Mouse (Mus musculus) stomach, embryonic 16.5 days (tissue): ENCODE data around the gene Tor1a. TPM values are rescaled to one million over a fixed set of nuclear protein-coding genes. Genes with fewer than 3 reads are reported as not detected.

ENCODE experiments used
- ATAC-seq: fragments of 200-750 bp; cut with Nextera tagmentation; 2 replicates; pipeline ENCODE4 v1.8.0; 2017; ENCODE audit warnings: moderate number of reproducible peaks, moderate TSS enrichment; ENCODE audit not compliant: insufficient read depth, low FRiP score
- H3K27ac ChIP-seq: fragments of 300-500 bp; sonication (generic); 2 replicates; pipeline ENCODE4 v1.5.1; 2014; ENCODE audit warnings: low read length
- H3K27me3 ChIP-seq: fragments of 300-500 bp; sonication (generic); 2 replicates; pipeline ENCODE4 v1.6.1; 2014; ENCODE audit warnings: low read length, control low read depth, mixed read lengths; ENCODE audit not compliant: control insufficient read depth, insufficient read depth
- H3K36me3 ChIP-seq: fragments of 300-500 bp; sonication (generic); 2 replicates; pipeline ENCODE4 v1.6.1; 2014; ENCODE audit warnings: low read length; ENCODE audit not compliant: control insufficient read depth, insufficient read depth
- H3K4me1 ChIP-seq: fragments of 300-500 bp; sonication (generic); 2 replicates; pipeline ENCODE4 v1.6.1; 2014; ENCODE audit warnings: low read length, control low read depth, mixed read lengths; ENCODE audit not compliant: control insufficient read depth, insufficient read depth
- H3K4me2 ChIP-seq: fragments of 300-500 bp; sonication (generic); 2 replicates; pipeline ENCODE4 v1.6.1; 2014; ENCODE audit warnings: low read depth, low read length, mixed read lengths
- H3K4me3 ChIP-seq: fragments of 300-500 bp; sonication (generic); replicated peaks from 2 replicates; pipeline ENCODE4 v1.5.1; 2014; ENCODE audit warnings: mild to moderate bottlenecking, low read length
- H3K9ac ChIP-seq: fragments of 300-500 bp; sonication (generic); 2 replicates; pipeline ENCODE4 v1.6.1; 2014; ENCODE audit warnings: low read length
- H3K9me3 ChIP-seq: fragments of 300-500 bp; sonication (generic); replicated peaks from 2 replicates; pipeline ENCODE4 v1.6.1; 2016; ENCODE audit warnings: low read length, control low read depth; ENCODE audit not compliant: control insufficient read depth
- whole genome bisulfite sequencing: fragments of 180-500 bp; shearing (Covaris S2); extraction: QIAGEN DNeasy Blood & Tissue Kit; methylation state at CpG from one replicate; pipeline ENCODE4 v1.1.7; 2014; 5-methylcytosine and 5-hydroxymethylcytosine counted together
- polyA plus RNA-seq: library from polyadenylated mRNA; unstranded; fragments of >200 nt; fragmentation: Nextera tagmentation; extraction: Ambion mirVana; gene quantifications from 2 replicates; pipeline ENCODE4 v1.2.1, GENCODE M21; 2015

The Tor1a gene
- polyA plus RNA-seq, 1 experiment from 2014 or later, result 75.1 TPM

- Histone ChIP-seq H3K4me2 (no peak overlapping the region), H3K4me3 (no peak overlapping the region), H3K9ac (no peak overlapping the region), H3K27me3 (no peaks in the 10 kb centered on the region), H3K36me3 (no peaks in the 10 kb centered on the region), H3K27ac (no peak overlapping the region), H3K4me1 (0 out of 2 replicates have a peak, but pooled peaks cover 2% of the 10 kb centered on the region), H3K9me3 (no peaks in the 10 kb centered on the region)
- 90% methylated on average over 4 of the region's 4 CpGs for WGBS
- no peak for ATAC-seq
These were observed 27.1 kb upstream of the Tor1a start for GRCm38 (mm10) chr2:30994853-30995252.

- whole genome bisulfite sequencing, result 77% methylated on average over 9 of the region's 9 CpGs
- Histone ChIP-seq H3K4me1 (no peaks in the 10 kb centered on the region), H3K4me2 (no peak overlapping the region), H3K9ac (no peak overlapping the region), H3K4me3 (no peak overlapping the region), H3K9me3 (no peaks in the 10 kb centered on the region), H3K27me3 (no peaks in the 10 kb centered on the region), H3K27ac (no peak overlapping the region), H3K36me3 (no peaks in the 10 kb centered on the region)
- no peak for ATAC-seq
These were observed 22.5 kb upstream of the Tor1a start for GRCm38 (mm10) chr2:30990221-30990620.

DNA sequence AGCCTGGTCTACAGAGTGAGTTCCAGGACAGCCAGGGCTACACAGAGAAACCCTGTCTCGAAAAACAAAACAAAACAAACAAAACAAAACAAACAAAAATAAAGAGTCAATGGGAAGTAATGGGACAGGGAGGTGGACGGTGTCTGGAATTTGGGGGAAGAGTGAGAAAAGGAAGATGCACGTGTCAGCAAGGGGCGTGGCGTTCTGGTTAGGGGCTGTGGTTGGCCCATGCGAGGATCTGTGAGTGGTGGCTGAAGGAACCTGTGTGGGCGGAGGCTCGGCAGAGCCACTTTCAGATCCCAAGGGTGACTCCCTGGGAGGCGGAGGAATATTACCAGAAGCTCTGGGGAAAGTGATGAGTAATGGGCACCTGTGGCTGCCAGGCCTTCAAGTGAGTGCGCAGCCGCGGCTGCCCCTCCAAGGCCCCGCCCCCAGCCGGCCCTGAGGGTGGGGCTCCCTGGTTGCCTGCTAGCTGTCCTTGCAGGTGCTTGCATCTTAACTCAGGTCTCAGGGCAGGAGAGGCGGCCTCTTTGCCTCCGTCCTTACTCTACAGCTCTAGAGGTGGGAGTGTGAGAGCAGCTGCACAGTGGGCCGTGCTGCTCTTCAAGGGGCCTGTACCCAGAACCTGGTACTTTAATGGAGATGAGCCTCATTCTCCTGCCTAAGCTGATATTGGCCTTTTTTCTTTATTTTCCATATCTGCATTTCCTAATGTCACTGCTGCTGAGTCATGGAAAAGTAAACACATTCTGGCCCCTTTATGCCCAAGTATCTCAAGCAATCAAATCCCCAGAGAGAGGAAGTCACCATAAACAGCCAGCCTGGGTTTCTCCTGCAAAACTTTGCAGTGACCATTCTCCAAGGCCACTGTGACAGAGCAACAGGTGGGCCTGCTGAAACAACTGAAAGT, 17.6 kb upstream of the Tor1a start:
- H3K27me3 ChIP-seq, result no peaks in the 10 kb centered on the region
- peak overlapping the region; percentile 44 for H3K27ac ChIP-seq
- peak overlapping the region; percentile 29; the same call in 1 of the 2 replicates for H3K9ac ChIP-seq
- no peak overlapping the region for H3K4me3 ChIP-seq
- H3K4me2 ChIP-seq, result peak overlapping the region; percentile 26
- WGBS, result 21% methylated on average over 17 of the region's 17 CpGs
- H3K9me3 ChIP-seq, result no peaks in the 10 kb centered on the region
- peaks cover 9% of the 10 kb centered on the region for H3K4me1 ChIP-seq
- H3K36me3 ChIP-seq, result no peaks in the 10 kb centered on the region
- ATAC-seq, result no peak

- 45% methylated on average over 7 of the region's 7 CpGs for WGBS
- Histone ChIP-seq H3K36me3 (0 out of 2 replicates have a peak, but pooled peaks cover 6% of the 10 kb centered on the region), H3K4me1 (peaks cover 9% of the 10 kb centered on the region), H3K27me3 (no peaks in the 10 kb centered on the region), H3K4me2 (peak overlapping the region; percentile 91), H3K4me3 (peak overlapping the region; percentile 89), H3K27ac (peak overlapping the region; percentile 25; the same call in 1 of the 2 replicates), H3K9me3 (no peaks in the 10 kb centered on the region), H3K9ac (peak overlapping the region; percentile 82)
- no peak for ATAC-seq
These were observed 15.3 kb upstream of the Tor1a start for GRCm38 (mm10) chr2:30983024-30983423.

- Histone ChIP-seq H3K9me3 (no peaks in the 10 kb centered on the region), H3K27me3 (no peaks in the 10 kb centered on the region), H3K4me3 (peak within 1 kb of the TSS; percentile 89), H3K27ac (peak within 1 kb of the TSS; percentile 68), H3K36me3 (0 out of 2 replicates have a peak, but pooled peaks cover 6% of the 10 kb centered on the region), H3K4me2 (peak within 1 kb of the TSS; percentile 94), H3K4me1 (peaks cover 9% of the 10 kb centered on the region), H3K9ac (peak within 1 kb of the TSS; percentile 82)
- ATAC-seq, result peak; percentile 99
- WGBS, result under 1% methylated on average over 66 of the region's 66 CpGs
These were observed 14.2 kb upstream of the Tor1a start, which contains the start of the genes BC005624 and Usp20 for GRCm38 (mm10) chr2:30981790-30982513. Gene BC005624 (minus strand): TSS chr2:30982201. Gene Usp20 (plus strand): TSS chr2:30982279.

DNA sequence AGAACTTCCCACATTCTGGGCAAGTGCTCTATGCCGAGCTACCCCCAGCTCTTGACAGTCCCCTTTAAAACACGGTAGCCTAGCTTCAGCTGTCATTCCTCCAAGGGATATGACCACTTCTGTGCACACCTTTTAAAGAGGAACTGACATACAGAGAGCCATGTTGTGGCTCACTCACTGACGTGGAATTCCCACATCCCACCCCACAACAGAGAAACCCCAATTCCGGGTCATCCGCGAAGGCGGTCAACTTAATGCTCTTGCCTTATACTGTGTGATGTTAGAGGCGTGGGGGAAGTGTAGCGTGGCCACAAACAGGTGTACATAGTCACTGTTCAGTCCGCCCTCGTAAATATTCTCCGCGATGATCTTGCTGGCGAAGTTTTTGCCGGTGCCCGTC, 907 bp downstream of the Tor1a start:
- H3K4me1 ChIP-seq, result peaks cover 19% of the 10 kb centered on the region
- H3K36me3 ChIP-seq, result no peaks in the 10 kb centered on the region
- peak overlapping the region; percentile 64 for H3K4me3 ChIP-seq
- H3K4me2 ChIP-seq, result peak overlapping the region; percentile 75
- H3K27me3 ChIP-seq, result no peaks in the 10 kb centered on the region
- no peak overlapping the region for H3K27ac ChIP-seq
- 13% methylated on average over 16 of the region's 16 CpGs for WGBS
- H3K9ac ChIP-seq, result peak overlapping the region; percentile 81
- no peaks in the 10 kb centered on the region for H3K9me3 ChIP-seq
- no peak for ATAC-seq

GRCm38 (mm10) chr2:30965627-30966026, 2.1 kb downstream of the Tor1a start:
- ATAC-seq, result no peak
- peaks cover 6% of the 10 kb centered on the region; the same call in 1 of the 2 replicates for H3K36me3 ChIP-seq
- WGBS, result 90% methylated on average over 8 of the region's 8 CpGs

DNA sequence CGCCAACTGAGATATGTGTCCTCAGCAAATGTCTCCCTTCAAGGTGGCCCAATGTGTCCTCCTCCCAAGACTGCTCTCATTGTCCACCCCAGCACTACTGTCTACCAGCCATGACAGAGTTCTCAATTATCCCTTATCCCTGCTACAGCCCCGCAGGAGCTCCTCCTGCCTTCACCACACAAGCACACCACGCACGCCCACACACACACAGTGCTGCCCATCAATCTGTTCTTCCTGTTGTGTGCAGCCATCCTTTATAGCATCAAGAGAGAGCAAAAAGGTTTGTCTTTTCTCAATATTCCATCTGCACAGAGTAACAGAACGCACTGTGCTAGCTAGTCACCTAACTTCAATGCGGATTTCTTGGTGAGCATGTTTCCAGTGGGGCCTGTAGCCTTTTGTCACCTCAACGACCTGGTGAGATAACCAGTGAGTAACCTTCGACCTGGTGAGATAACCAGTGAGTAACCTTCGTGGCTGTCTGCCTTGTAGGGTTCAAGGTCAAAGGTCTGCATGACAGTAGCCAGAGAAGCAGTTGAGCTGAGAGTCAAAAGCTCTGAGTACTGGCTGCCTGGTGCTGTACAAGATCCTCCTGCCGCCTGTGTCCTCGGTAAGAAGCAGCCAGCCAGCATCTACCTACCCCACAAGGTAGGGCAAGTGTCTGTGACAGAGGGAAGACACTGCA, 5.0 kb downstream of the Tor1a start:
- no peaks in the 10 kb centered on the region for H3K27me3 ChIP-seq
- no peak overlapping the region for H3K27ac ChIP-seq
- H3K9ac ChIP-seq, result no peak overlapping the region
- no peaks in the 10 kb centered on the region for H3K9me3 ChIP-seq
- no peak overlapping the region for H3K4me3 ChIP-seq
- no peak overlapping the region for H3K4me2 ChIP-seq
- peaks cover 17% of the 10 kb centered on the region; the same call in 1 of the 2 replicates for H3K36me3 ChIP-seq
- WGBS, result 77% methylated on average over 11 of the region's 11 CpGs
- H3K4me1 ChIP-seq, result peaks cover 19% of the 10 kb centered on the region
- ATAC-seq, result no peak

More at GRCm38 (mm10) chr2:30965627-30966026, 2.1 kb downstream of the Tor1a start:
- H3K4me3 ChIP-seq, result no peak overlapping the region
- peak overlapping the region; percentile 40; the same call in 1 of the 2 replicates for H3K9ac ChIP-seq
- H3K27ac ChIP-seq, result no peak overlapping the region
- H3K4me2 ChIP-seq, result 0 out of 2 replicates have a peak overlapping the region, but pooled peaks have one; percentile 75
- no peaks in the 10 kb centered on the region for H3K27me3 ChIP-seq
- no peaks in the 10 kb centered on the region for H3K9me3 ChIP-seq
- H3K4me1 ChIP-seq, result peaks cover 19% of the 10 kb centered on the region
